Comparison of ENCODE assay signal across 16 mouse cellular contexts in the genomic region with DNA sequence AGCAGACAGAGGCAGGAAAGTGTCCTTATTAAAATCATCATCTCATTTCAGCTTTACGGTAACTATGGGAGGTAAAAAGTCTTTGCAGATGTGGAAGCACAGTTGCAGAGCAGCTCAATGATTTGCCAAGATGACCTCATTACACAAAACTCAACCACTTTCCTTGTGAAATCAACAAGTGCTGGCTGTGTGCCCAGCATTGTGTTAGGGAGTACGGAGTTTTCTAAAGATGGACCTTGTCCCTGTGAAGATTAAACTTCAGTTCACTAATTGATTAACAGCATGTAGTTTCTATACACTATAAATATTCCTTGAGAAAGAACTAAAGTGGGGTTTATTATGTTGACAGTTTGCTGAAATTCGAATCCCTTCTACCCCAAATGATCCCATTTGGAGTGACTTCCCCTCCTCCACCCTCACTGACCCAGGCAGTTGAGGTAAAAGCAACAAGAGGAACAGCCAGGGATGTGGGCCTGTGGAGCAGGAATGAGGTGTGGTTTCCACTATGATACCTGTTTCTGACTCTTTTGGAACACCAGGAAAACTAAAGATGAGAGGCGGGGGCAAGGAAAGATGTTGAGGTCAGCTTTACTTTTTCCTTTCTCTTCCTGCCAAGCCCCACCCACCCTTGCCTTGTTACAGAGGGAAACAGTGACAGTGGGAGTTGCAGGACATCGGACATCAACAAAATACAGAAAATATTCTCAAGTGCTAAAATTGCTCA. TPM values are rescaled to one million over a fixed set of nuclear protein-coding genes. Genes with fewer than 3 reads are reported as not detected.
DNase-seq lines count a peak whose midpoint lies in the region; ATAC-seq and TF ChIP-seq lines count a peak whose summit lies in the region.
"Had no signal": no experiment of that assay in that cellular context is flagged by ENCODE, and none has a peak within 500 bp of the region (broad histone marks: within the 10 kb centered on the region; RNA-seq: fewer than 3 reads in every experiment).

No protein-coding gene starts in this region.

- intact Hi-C loops in heart, postnatal 14 days (cut with DNase I): no loop called here

- H3K4me1 ChIP-seq in kidney, adult 2 months (ENCODE audit: control insufficient read depth, insufficient read depth, low read length): no peaks in the 10 kb centered on the region
- H3K4me1 ChIP-seq: liver, embryonic 12.5 days; midbrain, embryonic 12.5 days had no signal

- no peaks in the 10 kb centered on the region for H3K27me3 ChIP-seq in kidney, adult 2 months (replicated peaks; ENCODE audit: control insufficient read depth, insufficient read depth, low read length)

- H3K27ac ChIP-seq in kidney, adult 2 months (ENCODE audit: insufficient read depth, low read depth, low read length): no peak overlapping the region
- H3K27ac ChIP-seq: hindbrain, embryonic 14.5 days; liver, embryonic 12.5 days; midbrain, embryonic 12.5 days had no signal

- peak; percentile 29 for DNase-seq in adrenal gland, adult 8-10 months
- DNase-seq in adrenal gland, postnatal 4 days (ENCODE audit: low spot score in 2 of 2): no peak
- peak; percentile 1 for DNase-seq in kidney, adult 2 months
- no peak for DNase-seq in kidney, adult 18-20 months
- DNase-seq in Muller cell, postnatal 12 days (ENCODE audit: inconsistent ontology term): peak; percentile 4
- DNase-seq in heart, postnatal 14 days: peak; percentile 56 to 68
- no peak for DNase-seq in spleen, postnatal 10 days (ENCODE audit: low spot score in 2 of 2)
- DNase-seq: cerebellum, adult 8-10 months; forebrain, postnatal 0 days; right cerebral cortex, postnatal 25 days had no signal

- TF ChIP-seq POLR2A in kidney, adult 2 months (IDR thresholded peaks at IDR 0.05; ENCODE audit: low read depth, low read length): no peak

- H3K36me3 ChIP-seq in kidney, adult 2 months (ENCODE audit: control insufficient read depth, insufficient read depth, low read length): no peaks in the 10 kb centered on the region
- H3K36me3 ChIP-seq: liver, embryonic 12.5 days; midbrain, embryonic 12.5 days had no signal

- H3K4me3 ChIP-seq in kidney, adult 2 months (ENCODE audit: insufficient read depth, low read depth, low read length): no peak overlapping the region
- H3K4me3 ChIP-seq: erythroblast, embryonic 14.5 days; liver, embryonic 12.5 days; midbrain, embryonic 12.5 days had no signal

- TF ChIP-seq CTCF in kidney, adult 2 months (conservative IDR thresholded peaks at IDR 0.05; ENCODE audit: insufficient read depth, insufficient read length, low read depth, low read length): no peak

- 34% methylated on average over 5 of the region's 5 CpGs for WGBS in kidney, adult 2 months

- no peak for ATAC-seq in erythroid progenitor cell, adult 5-6 weeks (replicated peaks; ENCODE audit: low FRiP score, poor library complexity, severe bottlenecking)
- ATAC-seq: forebrain, postnatal 0 days; liver, embryonic 12.5 days had no signal

RNA-seq across cellular contexts. Expression of a gene that starts 4.4 kb away (rescaled TPM):
- 10 to 100 TPM in 3 of 4 experiments, 1 to 10 TPM in 1; 9.5 to 14.6 (median 11.7) TPM for total RNA-seq in adrenal gland, adult 8-10 months (2022)
- total RNA-seq in adrenal gland, postnatal 4 days (2021): 1 to 10 TPM; 5.8 to 6.8 TPM
- 0.44 and 0.48 TPM in 2 replicates for polyA plus RNA-seq in kidney, adult 2 months (2012; rRNA removed)
- 10 to 100 TPM; 15.5 to 19.1 TPM for total RNA-seq in heart, postnatal 14 days (2021)
- not detected in 2 replicates for total RNA-seq in erythroid progenitor cell, adult 5-6 weeks (2015; ENCODE audit: low replicate concordance)
- not detected in 2 replicates for total RNA-seq in erythroid progenitor cell, adult 5-6 weeks (2017; ENCODE audit: low replicate concordance)
- total RNA-seq: granulocyte monocyte progenitor cell, adult 5-6 weeks had no signal
- polyA plus RNA-seq: erythroblast, embryonic 14.5 days had no signal

Comparison
In these comparisons a context has a peak if more than half of its experiments do, and no peak if none do; other contexts are left out.
1. DNase-seq: peak in adrenal gland, adult 8-10 months (single experiment), kidney, adult 2 months (single experiment), Muller cell, postnatal 12 days (single experiment) and heart, postnatal 14 days (2 of 2); none in adrenal gland, postnatal 4 days (0 of 2), kidney, adult 18-20 months (single experiment) and spleen, postnatal 10 days (0 of 2).
2. RNA of a gene that starts 4.4 kb away (total RNA-seq): 15.5 to 19.1 TPM in heart, postnatal 14 days, 9.5 to 14.6 TPM in adrenal gland, adult 8-10 months and 5.8 to 6.8 TPM in adrenal gland, postnatal 4 days; not detected in erythroid progenitor cell, adult 5-6 weeks; every median in the first group is over 4 times any median in the second.